Mouse (Mus musculus) liver, adult 10 weeks (tissue): ENCODE measurements around the gene Dhx9. TPM values are rescaled to one million over a fixed set of nuclear protein-coding genes. Genes with fewer than 3 reads are reported as not detected.

Experiments
- polyA plus RNA-seq: library from polyadenylated mRNA; stranded (reverse); fragments of 350-450 nt; fragmentation: Illumina TruSeq; extraction: RNeasy Lipid Tissue Mini Kit (QIAGEN cat#74804); gene quantifications from one replicate; pipeline ENCODE4 v1.2.3, GENCODE M21; 2014; ENCODE audit warnings: low read depth, low replicate concordance

Gene Dhx9
- 57.4 TPM for polyA plus RNA-seq

DNA sequence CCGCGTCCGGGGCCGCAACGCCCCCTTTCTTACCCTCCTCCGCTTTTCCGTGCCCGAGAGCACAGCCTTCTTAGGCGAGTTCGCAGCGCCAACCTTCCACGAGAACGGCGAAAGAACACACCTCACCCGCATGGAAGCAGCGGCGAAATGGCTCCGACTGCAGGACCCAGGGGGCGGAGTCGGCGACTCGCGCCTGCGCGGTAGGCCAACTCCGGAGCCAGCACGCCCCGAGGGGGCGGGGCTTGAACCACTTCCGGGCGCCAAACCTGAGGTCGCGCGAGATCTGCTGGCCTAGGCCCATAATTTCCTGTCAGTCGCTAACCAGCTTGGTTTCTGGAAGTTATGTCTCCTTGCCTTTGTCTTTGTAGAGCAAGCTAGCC is at the start of gene Dhx9:
Dhx9 (minus strand) TSS at position 161 of the 380 bp plus-strand sequence.

DNA sequence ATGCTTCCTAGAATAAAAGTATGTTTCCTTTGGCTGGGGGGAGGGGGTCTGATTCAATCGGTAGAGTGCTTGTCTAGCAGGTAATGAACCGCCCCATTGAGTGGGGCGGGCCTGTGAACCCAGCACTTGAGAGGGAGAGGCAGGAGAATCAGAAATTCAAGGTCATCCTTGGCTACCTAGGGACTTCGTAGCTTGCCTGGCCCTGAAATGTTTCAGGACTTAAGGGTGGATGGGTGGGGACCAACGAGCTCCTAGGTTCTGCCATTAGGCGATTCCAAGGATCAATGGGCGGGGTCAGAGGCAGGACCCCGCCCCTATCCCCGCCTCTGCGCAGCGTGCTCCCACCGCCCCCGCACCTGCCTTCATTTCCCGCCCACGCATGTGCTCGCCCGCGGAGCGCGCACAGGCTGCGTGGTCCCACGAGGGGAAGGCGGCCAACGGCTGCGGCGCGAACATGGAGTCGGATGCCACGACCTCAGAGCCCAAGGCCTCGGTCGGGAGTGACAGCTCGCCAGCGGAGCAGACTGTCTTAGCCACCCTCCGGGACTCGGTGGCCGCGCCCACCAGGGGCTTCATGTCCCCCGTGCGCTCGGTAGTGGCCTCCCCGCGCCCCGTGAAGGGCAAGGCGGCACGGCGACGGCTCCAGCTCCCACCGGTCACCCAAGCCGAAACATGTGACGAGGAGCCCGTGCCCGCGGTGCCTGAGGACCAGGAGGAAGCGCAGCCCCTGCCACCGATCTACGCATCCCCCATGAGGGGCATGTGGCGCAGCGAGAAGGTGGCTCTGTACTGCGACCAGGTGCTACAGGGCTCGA is 62.5 kb downstream of the Dhx9 start, which contains the start of gene Shcbp1l:
Shcbp1l (plus strand) TSS at position 393 of the 815 bp plus-strand sequence.

Other genes starting within 250 kb of the Dhx9 start
- gene Lamc1, start 154.9 kb downstream of the Dhx9 start, polyA plus RNA-seq = 5.6 TPM
- gene Shcbp1l, start 62.5 kb downstream of the Dhx9 start, polyA plus RNA-seq = not detected
- gene Npl, start 62.4 kb upstream of the Dhx9 start, polyA plus RNA-seq = 1.8 TPM
- gene Rgs8, start 165.4 kb upstream of the Dhx9 start, polyA plus RNA-seq = not detected